Mouse (Mus musculus) brain, embryonic 14.5 days (tissue): ENCODE measurements around the gene Fam160b1.

ENCODE experiments used
- CTCF ChIP-seq: fragments of 200-500 bp; IDR thresholded peaks from 2 replicates; pipeline ENCODE4 v1.5.1; 2012; ENCODE audit warnings: inconsistent platforms, mild to moderate bottlenecking, moderate library complexity, borderline replicate concordance; ENCODE audit not compliant: insufficient read depth, insufficient read length; ENCODE audit errors: extremely low read depth
- POLR2A ChIP-seq: fragments of 200-500 bp; IDR thresholded peaks from 2 replicates; pipeline ENCODE4 v1.6.1; 2012; ENCODE audit warnings: mild to moderate bottlenecking, inconsistent platforms, borderline replicate concordance; ENCODE audit not compliant: poor library complexity, insufficient read depth, insufficient read length, severe bottlenecking; ENCODE audit errors: extremely low read depth

GRCm38 (mm10) chr19:57321839-57322238 is 38.6 kb upstream of the Fam160b1 start:
- TF ChIP-seq POLR2A (no peak), CTCF (no peak)
